Mouse (Mus musculus): ENCODE measurements around the gene Ankrd2. TPM values are rescaled to one million over a fixed set of nuclear protein-coding genes. Genes with fewer than 3 reads are reported as not detected.
A peak's percentile ranks its signal among the peaks of the same experiment; 100 is the strongest.

Gene Ankrd2
- polyA plus RNA-seq, 1 experiment from 2014 or later, result 0.18 TPM

- Histone ChIP-seq H3K9me3 (no peaks in the 10 kb centered on the region), H3K27ac (no peak within 1 kb of the TSS), H3K4me2 (replicated peaks) (peak within 1 kb of the TSS; percentile 93), H3K9ac (peak within 1 kb of the TSS; percentile 77), H3K36me3 (no peaks in the 10 kb centered on the region), H3K4me3 (peak within 1 kb of the TSS; percentile 80), H3K27me3 (replicated peaks) (no peaks in the 10 kb centered on the region), H3K4me1 (peaks cover 21% of the 10 kb centered on the region)
- peak; percentile 79 for ATAC-seq (ENCODE audit: low FRiP score, low read depth)
- under 1% methylated on average over 21 of the region's 21 CpGs for WGBS
Observed at GRCm38 (mm10) chr19:42086166-42086565, 50.4 kb downstream of the Ankrd2 start, which contains the start of gene Morn4. Gene Morn4, minus strand, starts transcription at chr19:42086357.

GRCm38 (mm10) chr19:42089103-42089747, 53.4 kb downstream of the Ankrd2 start:
- 31% methylated on average over 14 of the region's 14 CpGs for WGBS
- H3K4me2 ChIP-seq (replicated peaks), result peak overlapping the region; percentile 79
- no peaks in the 10 kb centered on the region for H3K9me3 ChIP-seq
- no peak overlapping the region for H3K9ac ChIP-seq
- H3K36me3 ChIP-seq, result peaks cover 5% of the 10 kb centered on the region; the same call in 1 of the 2 replicates
- H3K27ac ChIP-seq, result 0 out of 2 replicates have a peak overlapping the region, but pooled peaks have one; percentile 26
- H3K4me3 ChIP-seq, result peak overlapping the region; percentile 96; the same call in 1 of the 2 replicates
- ATAC-seq (ENCODE audit: low FRiP score, low read depth), result no peak
- H3K4me1 ChIP-seq, result peaks cover 31% of the 10 kb centered on the region
- H3K27me3 ChIP-seq (replicated peaks), result no peaks in the 10 kb centered on the region

- peak within 1 kb of the TSS; percentile 79 for H3K4me2 ChIP-seq (replicated peaks)
- peak within 1 kb of the TSS; percentile 91 for H3K27ac ChIP-seq
- H3K9me3 ChIP-seq, result no peaks in the 10 kb centered on the region
- H3K9ac ChIP-seq, result peak within 1 kb of the TSS; percentile 95
- no peaks in the 10 kb centered on the region for H3K27me3 ChIP-seq (replicated peaks)
- WGBS, result 2% methylated on average over 55 of the region's 55 CpGs
- peak within 1 kb of the TSS; percentile 96 for H3K4me3 ChIP-seq
- H3K4me1 ChIP-seq, result peaks cover 31% of the 10 kb centered on the region
- ATAC-seq (ENCODE audit: low FRiP score, low read depth), result peak; percentile 98
- H3K36me3 ChIP-seq, result peaks cover 5% of the 10 kb centered on the region; the same call in 1 of the 2 replicates
Observed at GRCm38 (mm10) chr19:42089748-42090595, 54.2 kb downstream of the Ankrd2 start, which contains the start of gene Pi4k2a. Gene Pi4k2a, plus strand, starts transcription at chr19:42090470.

- Histone ChIP-seq H3K27ac (peak overlapping the region; percentile 91), H3K9me3 (no peaks in the 10 kb centered on the region), H3K4me2 (replicated peaks) (peak overlapping the region; percentile 79), H3K9ac (peak overlapping the region; percentile 95), H3K27me3 (replicated peaks) (no peaks in the 10 kb centered on the region), H3K4me3 (peak overlapping the region; percentile 96), H3K4me1 (peaks cover 27% of the 10 kb centered on the region), H3K36me3 (peaks cover 8% of the 10 kb centered on the region)
- ATAC-seq (ENCODE audit: low FRiP score, low read depth), result peak; percentile 72
- WGBS, result under 1% methylated on average over 44 of the region's 52 CpGs
Observed at GRCm38 (mm10) chr19:42090637-42091141, 54.9 kb downstream of the Ankrd2 start.

Other genes starting within 250 kb of the Ankrd2 start
- 21.2 and 22.0 TPM in 2 replicates for gene Arhgap19, start 234.0 kb upstream of the Ankrd2 start, polyA plus RNA-seq (2016; fragmentation: Nextera tagmentation; extraction: Ambion mirVana)
- 15.2 and 19.1 TPM in 2 replicates for gene Frat1, start 206.0 kb upstream of the Ankrd2 start, polyA plus RNA-seq (2016; fragmentation: Nextera tagmentation; extraction: Ambion mirVana)
- 19.3 and 19.7 TPM in 2 replicates for gene Frat2, start 187.9 kb upstream of the Ankrd2 start, polyA plus RNA-seq (2016; fragmentation: Nextera tagmentation; extraction: Ambion mirVana)
- gene Rrp12, start 139.8 kb upstream of the Ankrd2 start, polyA plus RNA-seq (2016; fragmentation: Nextera tagmentation; extraction: Ambion mirVana), result 19.6 and 20.4 TPM in 2 replicates
- gene Pgam1, start 124.1 kb upstream of the Ankrd2 start, polyA plus RNA-seq (2016; fragmentation: Nextera tagmentation; extraction: Ambion mirVana), result 577 and 583 TPM in 2 replicates
- 67.0 and 68.3 TPM in 2 replicates for gene Exosc1, start 102.6 kb upstream of the Ankrd2 start, polyA plus RNA-seq (2016; fragmentation: Nextera tagmentation; extraction: Ambion mirVana)
- gene Zdhhc16, start 102.5 kb upstream of the Ankrd2 start, polyA plus RNA-seq (2016; fragmentation: Nextera tagmentation; extraction: Ambion mirVana), result 79.2 and 82.1 TPM in 2 replicates
- gene Mms19, start 54.8 kb upstream of the Ankrd2 start, polyA plus RNA-seq (2016; fragmentation: Nextera tagmentation; extraction: Ambion mirVana), result 34.7 and 38.4 TPM in 2 replicates
- 16.9 and 17.6 TPM in 2 replicates for gene Ubtd1, start 54.2 kb upstream of the Ankrd2 start, polyA plus RNA-seq (2016; fragmentation: Nextera tagmentation; extraction: Ambion mirVana)
- gene Hoga1, start 9.6 kb downstream of the Ankrd2 start, polyA plus RNA-seq (2016; fragmentation: Nextera tagmentation; extraction: Ambion mirVana), result 0.98 and 1.0 TPM in 2 replicates
- not detected in 2 replicates for gene 4933411K16Rik, start 16.2 kb downstream of the Ankrd2 start, polyA plus RNA-seq (2016; fragmentation: Nextera tagmentation; extraction: Ambion mirVana)
- 93.6 and 98.9 TPM in 2 replicates for gene Morn4, start 50.4 kb downstream of the Ankrd2 start, polyA plus RNA-seq (2016; fragmentation: Nextera tagmentation; extraction: Ambion mirVana)
- 38.3 and 40.1 TPM in 2 replicates for gene Pi4k2a, start 54.5 kb downstream of the Ankrd2 start, polyA plus RNA-seq (2016; fragmentation: Nextera tagmentation; extraction: Ambion mirVana)
- gene Avpi1, start 93.1 kb downstream of the Ankrd2 start, polyA plus RNA-seq (2016; fragmentation: Nextera tagmentation; extraction: Ambion mirVana), result 9.0 and 9.3 TPM in 2 replicates
- 8.9 and 12.1 TPM in 2 replicates for gene Marveld1, start 111.4 kb downstream of the Ankrd2 start, polyA plus RNA-seq (2016; fragmentation: Nextera tagmentation; extraction: Ambion mirVana)
- gene Zfyve27, start 128.0 kb downstream of the Ankrd2 start, polyA plus RNA-seq (2016; fragmentation: Nextera tagmentation; extraction: Ambion mirVana), result 55.2 and 59.1 TPM in 2 replicates
- gene Sfrp5, start 166.3 kb downstream of the Ankrd2 start, polyA plus RNA-seq (2016; fragmentation: Nextera tagmentation; extraction: Ambion mirVana), result 8.1 and 12.8 TPM in 2 replicates
- gene Golga7b, start 211.6 kb downstream of the Ankrd2 start, polyA plus RNA-seq (2016; fragmentation: Nextera tagmentation; extraction: Ambion mirVana), result 19.8 and 22.9 TPM in 2 replicates